Mouse (Mus musculus): ENCODE data around the gene Ddx3x.

- TF ChIP-seq CTCF (conservative IDR thresholded peaks at IDR 0.05 in 1 of 2, IDR thresholded peaks at IDR 0.05 in 1 of 2; ENCODE audit: low read depth in 2 of 2, low read length in 2 of 2) (no peak), E2F4 (IDR thresholded peaks at IDR 0.05; ENCODE audit: insufficient replicate concordance, low read depth, low read length) (no peak), POLR2A (IDR thresholded peaks at IDR 0.05; ENCODE audit: low read depth, low read length) (no peak), ZNF384 (IDR thresholded peaks at IDR 0.05; ENCODE audit: low read depth, low read length) (no peak), JUND (conservative IDR thresholded peaks at IDR 0.05; ENCODE audit: low read depth, low read length) (no peak), TBP (conservative IDR thresholded peaks at IDR 0.05; ENCODE audit: low read depth, low read length) (no peak), POLR2AphosphoS2 (IDR thresholded peaks at IDR 0.05; ENCODE audit: low read depth, low read length) (no peak), SMC3 (IDR thresholded peaks at IDR 0.05; ENCODE audit: low read depth, low read length) (no peak)
Observed at GRCm38 (mm10) chrX:13234709-13235108, 46.1 kb upstream of the Ddx3x start.
